Mouse (Mus musculus) MEL (cell line): ENCODE measurements around the gene Armcx5. TPM values are rescaled to one million over a fixed set of nuclear protein-coding genes. Genes with fewer than 3 reads are reported as not detected.
"Not testable (repeated sequence)": the region's sequence is repeated elsewhere in the genome, so short reads cannot be mapped to it uniquely, and the experiment has no call there.

Experiments
- DNase-seq: peaks from one replicate; pipeline ENCODE4 v3.0.0; 2011; ENCODE audit warnings: low read depth, low spot score
- H3K27ac ChIP-seq: 2 replicates; pipeline ENCODE4 v1.5.1; 2012; ENCODE audit warnings: low read depth, mild to moderate bottlenecking, control low read depth, low read length, moderate library complexity; ENCODE audit not compliant: control insufficient read depth
- H3K27me3 ChIP-seq, 2 experiments: fragments of 150-350 bp in 1 of 2; sonication (generic) in 1 of 2; 2 replicates each; pipeline ENCODE4 v1.6.1; 2012; ENCODE audit warnings: low read length in 2 of 2, mild to moderate bottlenecking in 2 of 2, improper control_type of control experiment in 1 of 2, moderate library complexity in 1 of 2; ENCODE audit not compliant: insufficient read depth in 2 of 2, control insufficient read depth in 1 of 2
- H3K36me3 ChIP-seq, 2 experiments: 2 replicates each; pipeline ENCODE4 v1.6.1; 2012 to 2014; ENCODE audit warnings: low read length in 2 of 2, improper control_type of control experiment in 1 of 2, inconsistent platforms in 1 of 2, mild to moderate bottlenecking in 1 of 2; ENCODE audit not compliant: insufficient read depth in 2 of 2, control insufficient read depth in 1 of 2
- H3K4me1 ChIP-seq, 2 experiments: fragments of 150-350 bp in 1 of 2; sonication (generic) in 1 of 2; 2 replicates each; pipeline ENCODE4 v1.6.1; 2012; ENCODE audit warnings: low read length in 2 of 2, improper control_type of control experiment in 1 of 2, mild to moderate bottlenecking in 1 of 2; ENCODE audit not compliant: insufficient read depth in 2 of 2, control insufficient read depth in 1 of 2
- H3K4me3 ChIP-seq, 2 experiments: fragments of 150-350 bp in 1 of 2; sonication (generic) in 1 of 2; 2 replicates each; pipeline ENCODE4 v1.5.1; 2012; ENCODE audit warnings: low read depth in 2 of 2, low read length in 2 of 2, mild to moderate bottlenecking in 2 of 2, moderate library complexity in 2 of 2, control low read depth in 1 of 2, improper control_type of control experiment in 1 of 2; ENCODE audit not compliant: control insufficient read depth in 1 of 2, insufficient read depth in 1 of 2
- H3K79me2 ChIP-seq: 2 replicates; pipeline ENCODE4 v1.6.1; 2012; ENCODE audit warnings: mild to moderate bottlenecking, low read length, moderate library complexity; ENCODE audit not compliant: control insufficient read depth, poor library complexity, insufficient read depth
- H3K9ac ChIP-seq: 2 replicates; pipeline ENCODE4 v1.6.1; 2012; ENCODE audit warnings: low read depth, mild to moderate bottlenecking, control low read depth, low read length, moderate library complexity; ENCODE audit not compliant: control insufficient read depth, poor library complexity, severe bottlenecking
- H3K9me3 ChIP-seq: fragments of 150-350 bp; sonication (generic); replicated peaks from 2 replicates; pipeline ENCODE4 v1.6.1; 2012; ENCODE audit warnings: mild to moderate bottlenecking, low read length, improper control_type of control experiment, moderate library complexity; ENCODE audit not compliant: insufficient read depth
- polyA plus RNA-seq, 2 experiments: library from polyadenylated mRNA; stranded (reverse) in 1 of 2; unstranded in 1 of 2; fragments of >175 nt in 1 of 2; fragments of >200 nt in 1 of 2; gene quantifications; 2 replicates each; pipeline versions ENCODE4 v1.2.1 to v1.2.4; 2012; ENCODE audit warnings: low replicate concordance in 2 of 2, low read depth in 1 of 2; ENCODE audit not compliant: insufficient read length in 2 of 2, insufficient read depth in 1 of 2, missing spikeins in 1 of 2
- total RNA-seq: library from RNA; depleted of rRNA; stranded (reverse); fragments of 300-350 nt; gene quantifications from 2 replicates; pipeline ENCODE4 v1.2.3, GENCODE M21; 2012; rRNA removed

Armcx5 gene
- total and polyA plus RNA-seq, 3 experiments, result 8.6 TPM; not detected in 1

- not testable (repeated sequence) for H3K9ac ChIP-seq, DNase-seq
Observed at GRCm38 (mm10) chrX:135796305-135797211, 54.0 kb downstream of the Armcx5 start.

More at GRCm38 (mm10) chrX:135796305-135797211, 54.0 kb downstream of the Armcx5 start:
- H3K27me3 ChIP-seq, H3K27ac ChIP-seq, H3K79me2 ChIP-seq, H3K4me1 ChIP-seq, H3K36me3 ChIP-seq, H3K4me3 ChIP-seq, H3K9me3 ChIP-seq: not testable (repeated sequence)

Other genes with a start within 250 kb of the Armcx5 start
- gene AV320801, start 248.1 kb upstream of the Armcx5 start, total RNA-seq, result not detected in 2 replicates
- not detected for gene AV320801, start 248.1 kb upstream of the Armcx5 start, polyA plus RNA-seq
- 0.12 and 0.23 TPM in 2 replicates for gene Nxf7, start 144.0 kb upstream of the Armcx5 start, total RNA-seq
- gene Nxf7, start 144.0 kb upstream of the Armcx5 start, polyA plus RNA-seq, result 10 to 100 TPM in 1 of 2 experiments, not detected in 1; 11.3 TPM
- gene Prame, start 115.0 kb upstream of the Armcx5 start, total RNA-seq, result not detected in 2 replicates
- not detected for gene Prame, start 115.0 kb upstream of the Armcx5 start, polyA plus RNA-seq
- not detected in 2 replicates for gene Tcp11x2, start 48.9 kb upstream of the Armcx5 start, total RNA-seq
- under 1 TPM in 1 of 2 experiments, not detected in 1; 0.04 TPM for gene Tcp11x2, start 48.9 kb upstream of the Armcx5 start, polyA plus RNA-seq
- not detected in 2 replicates for gene Tmsb15a, start 17.5 kb upstream of the Armcx5 start, total RNA-seq
- gene Tmsb15a, start 17.5 kb upstream of the Armcx5 start, polyA plus RNA-seq, result not detected
- gene Gprasp1, start within 50 bp of the Armcx5 start, total RNA-seq, result 13.3 and 13.8 TPM in 2 replicates
- 10 to 100 TPM in 1 of 2 experiments, not detected in 1; 25.0 TPM for gene Gprasp1, start within 50 bp of the Armcx5 start, polyA plus RNA-seq
- not detected in 2 replicates for gene Bhlhb9, start 54.9 kb downstream of the Armcx5 start, total RNA-seq
- gene Bhlhb9, start 54.9 kb downstream of the Armcx5 start, polyA plus RNA-seq, result under 1 TPM in 1 of 2 experiments, not detected in 1; 0.01 TPM
- not detected in 2 replicates for gene Gprasp2, start 96.3 kb downstream of the Armcx5 start, total RNA-seq
- gene Gprasp2, start 96.3 kb downstream of the Armcx5 start, polyA plus RNA-seq, result under 1 TPM in 1 of 2 experiments, not detected in 1; 0.31 TPM